Mouse (Mus musculus): ENCODE results near the gene Rictor. TPM values are rescaled to one million over a fixed set of nuclear protein-coding genes. Genes with fewer than 3 reads are reported as not detected.

Gene Rictor
- 13.1 TPM for polyA plus RNA-seq (2021)

- ChIA-PET CTCF (interaction anchor here (1.3 kb wide), 1 partner anchor 78 kb away, joined by 3 read pairs; no protein-coding TSS in a partner anchor), POLR2A (interaction anchor here (0.6 kb wide), 1 partner anchor 10 kb away, joined by 3 read pairs; no protein-coding TSS in a partner anchor)
- DNase-seq (ENCODE audit: low read depth, low spot score) (no peak), ATAC-seq (peak; percentile 77)
- TF ChIP-seq CTCF (IDR thresholded peaks at IDR 0.05), result no peak
- in situ Hi-C loops (cut with MboI; ENCODE audit: low pct_unique_long_range_greater_than_20kb), result loop anchor here (5.0 kb wide), 1 partner anchor 81 kb away; no protein-coding TSS in a partner anchor
- no peaks in the 10 kb centered on the region for H3K27me3 ChIP-seq
Measured at GRCm38 (mm10) chr15:6707936-6708525, at the start of gene Rictor. Gene Rictor, plus strand, starts transcription at chr15:6708379.

GRCm38 (mm10) chr15:6661951-6662350 is 46.2 kb upstream of the Rictor start:
- H3K27me3 ChIP-seq, result no peaks in the 10 kb centered on the region
- POLR2A ChIA-PET, result no interaction called here
- DNase-seq (ENCODE audit: low read depth, low spot score) (no peak), ATAC-seq (no peak)
- TF ChIP-seq CTCF (IDR thresholded peaks at IDR 0.05), result no peak
- CTCF ChIA-PET, result no interaction called here
- in situ Hi-C loops (cut with MboI; ENCODE audit: low pct_unique_long_range_greater_than_20kb), result no loop called here

GRCm38 (mm10) chr15:6663991-6664390 is 44.2 kb upstream of the Rictor start:
- ATAC-seq, result no peak
- ChIA-PET CTCF (no interaction called here), POLR2A (no interaction called here)
- no peaks in the 10 kb centered on the region for H3K27me3 ChIP-seq
- TF ChIP-seq CTCF (IDR thresholded peaks at IDR 0.05), result no peak
- in situ Hi-C loops (cut with MboI; ENCODE audit: low pct_unique_long_range_greater_than_20kb), result no loop called here
- DNase-seq (ENCODE audit: low read depth, low spot score), result no peak

GRCm38 (mm10) chr15:6666072-6666471 is 42.1 kb upstream of the Rictor start:
- ATAC-seq, result peak; percentile 69
- in situ Hi-C loops (cut with MboI; ENCODE audit: low pct_unique_long_range_greater_than_20kb), result no loop called here
- no peak for DNase-seq (ENCODE audit: low read depth, low spot score)
- no peak for TF ChIP-seq CTCF (IDR thresholded peaks at IDR 0.05)
- H3K27me3 ChIP-seq, result no peaks in the 10 kb centered on the region
- ChIA-PET POLR2A (interaction anchor here (0.6 kb wide), 2 partner anchors 151 to 333 kb away, joined by 3 to 4 read pairs; no protein-coding TSS in a partner anchor), CTCF (interaction anchor here (1.4 to 1.6 kb wide), 2 partner anchors 10 to 12 kb away, joined by 3 to 6 read pairs; no protein-coding TSS in a partner anchor)

- DNase-seq (ENCODE audit: low read depth, low spot score) (no peak), ATAC-seq (no peak)
- no peaks in the 10 kb centered on the region for H3K27me3 ChIP-seq
- in situ Hi-C loops (cut with MboI; ENCODE audit: low pct_unique_long_range_greater_than_20kb), result no loop called here
- CTCF ChIA-PET, result interaction anchor here (1.2 to 2.4 kb wide), 2 partner anchors 11 to 13 kb away, joined by 3 to 9 read pairs; no protein-coding TSS in a partner anchor
- no peak for TF ChIP-seq CTCF (IDR thresholded peaks at IDR 0.05)
- POLR2A ChIA-PET, result no interaction called here
Measured at GRCm38 (mm10) chr15:6668793-6669437, 39.3 kb upstream of the Rictor start.

- TF ChIP-seq CTCF (IDR thresholded peaks at IDR 0.05), result no peak
- DNase-seq (ENCODE audit: low read depth, low spot score) (no peak), ATAC-seq (no peak)
- ChIA-PET POLR2A (interaction anchor here (0.7 kb wide), 1 partner anchor 784 kb away, joined by 4 read pairs; no protein-coding TSS in a partner anchor), CTCF (interaction anchor here (0.7 to 1.7 kb wide), 4 partner anchors 11 to 48 kb away, joined by 3 to 6 read pairs (median 4); no protein-coding TSS in a partner anchor)
- in situ Hi-C loops (cut with MboI; ENCODE audit: low pct_unique_long_range_greater_than_20kb), result no loop called here
- H3K27me3 ChIP-seq, result no peaks in the 10 kb centered on the region
Measured at GRCm38 (mm10) chr15:6678479-6678878, 29.7 kb upstream of the Rictor start.

GRCm38 (mm10) chr15:6702164-6702563 is 6.0 kb upstream of the Rictor start:
- H3K27me3 ChIP-seq, result no peaks in the 10 kb centered on the region
- in situ Hi-C loops (cut with MboI; ENCODE audit: low pct_unique_long_range_greater_than_20kb), result no loop called here
- POLR2A ChIA-PET, result no interaction called here
- no peak for ATAC-seq
- peak; percentile 74 for TF ChIP-seq CTCF (IDR thresholded peaks at IDR 0.05)
- CTCF ChIA-PET, result no interaction called here
- no peak for DNase-seq (ENCODE audit: low read depth, low spot score)

GRCm38 (mm10) chr15:6705351-6705901 is 2.8 kb upstream of the Rictor start:
- ChIA-PET CTCF (no interaction called here), POLR2A (no interaction called here)
- no peak for DNase-seq (ENCODE audit: low read depth, low spot score)
- no peak for ATAC-seq
- in situ Hi-C loops (cut with MboI; ENCODE audit: low pct_unique_long_range_greater_than_20kb), result loop anchor here (5.0 kb wide), 1 partner anchor 78 kb away; no protein-coding TSS in a partner anchor
- TF ChIP-seq CTCF (IDR thresholded peaks at IDR 0.05), result no peak
- no peaks in the 10 kb centered on the region for H3K27me3 ChIP-seq

- CTCF ChIA-PET, result interaction anchor here (0.7 to 1.3 kb wide), 2 partner anchors 18 to 78 kb away, joined by 3 to 4 read pairs; no protein-coding TSS in a partner anchor
- DNase-seq (ENCODE audit: low read depth, low spot score) (no peak), ATAC-seq (peak; percentile 49)
- POLR2A ChIA-PET, result interaction anchor here (0.6 kb wide), 1 partner anchor 10 kb away, joined by 3 read pairs; no protein-coding TSS in a partner anchor
- no peak for TF ChIP-seq CTCF (IDR thresholded peaks at IDR 0.05)
- no peaks in the 10 kb centered on the region for H3K27me3 ChIP-seq
- in situ Hi-C loops (cut with MboI; ENCODE audit: low pct_unique_long_range_greater_than_20kb), result loop anchor here (5.0 kb wide), 1 partner anchor 80 kb away; no protein-coding TSS in a partner anchor
Measured at GRCm38 (mm10) chr15:6707551-6707935, 636 bp upstream of the Rictor start.

GRCm38 (mm10) chr15:6708526-6709441 is 605 bp downstream of the Rictor start:
- CTCF ChIA-PET, result no interaction called here
- in situ Hi-C loops (cut with MboI; ENCODE audit: low pct_unique_long_range_greater_than_20kb), result loop anchor here (5.0 kb wide), 1 partner anchor 81 kb away; no protein-coding TSS in a partner anchor

More at GRCm38 (mm10) chr15:6708526-6709441, 605 bp downstream of the Rictor start:
- H3K27me3 ChIP-seq, result no peaks in the 10 kb centered on the region
- POLR2A ChIA-PET, result interaction anchor here (0.6 kb wide), 1 partner anchor 9 kb away, joined by 3 read pairs; no protein-coding TSS in a partner anchor
- no peak for TF ChIP-seq CTCF (IDR thresholded peaks at IDR 0.05)
- ATAC-seq, result peak; percentile 66
- DNase-seq (ENCODE audit: low read depth, low spot score), result no peak

All from Patski (cell line).